11 mouse cellular contexts compared by ENCODE assay signal in genomic region chr11:30186902-30187470, GRCm38 (mm10).
A peak's percentile ranks its signal among the peaks of the same experiment; 100 is the strongest.
DNase-seq lines count a peak whose midpoint lies in the region; TF ChIP-seq lines count a peak whose summit lies in the region.
"Had no signal": no experiment of that assay in that cellular context is flagged by ENCODE, and none has a peak within 500 bp of the region (broad histone marks: within the 10 kb centered on the region; RNA-seq: fewer than 3 reads in every experiment).

No protein-coding gene starts in this region.

- H3K4me1 ChIP-seq in ES-Bruce4 (ENCODE audit: control insufficient read depth, insufficient read depth, low read length) = peaks cover 7% of the 10 kb centered on the region

- no peaks in the 10 kb centered on the region; the same call in 1 of the 2 replicates for H3K36me3 ChIP-seq in ES-Bruce4 (ENCODE audit: control insufficient read depth, insufficient read depth, low read length, poor library complexity, severe bottlenecking)
- H3K36me3 ChIP-seq: embryonic facial prominence, embryonic 12.5 days had no signal

- H3K9ac ChIP-seq in ES-Bruce4 (ENCODE audit: low read depth, poor library complexity, severe bottlenecking) = no peak overlapping the region
- H3K9ac ChIP-seq: embryonic facial prominence, embryonic 12.5 days had no signal

- no peak for TF ChIP-seq POLR2A in ES-Bruce4 (IDR thresholded peaks at IDR 0.05; ENCODE audit: insufficient read depth, low read length)

- intact Hi-C loops in gastrocnemius, adult 2 months (cut with DNase I) = no loop called here
- intact Hi-C loops in gastrocnemius, postnatal 14 days (cut with DNase I; ENCODE audit: low total_unique reads) = loop anchor here (5.0 kb wide), 1 partner anchor 215 kb away; no protein-coding TSS in a partner anchor

- H3K4me3 ChIP-seq in gastrocnemius, adult 2 months = no peak overlapping the region
- H3K4me3 ChIP-seq in ES-Bruce4 (ENCODE audit: low read depth, low read length) = no peak overlapping the region
- H3K4me3 ChIP-seq: embryonic facial prominence, embryonic 12.5 days had no signal

- 0 out of 2 replicates have a peak overlapping the region, but pooled peaks have one; percentile 24 for H3K27ac ChIP-seq in gastrocnemius, adult 2 months
- H3K27ac ChIP-seq in ES-Bruce4 (ENCODE audit: insufficient read depth, low read length) = no peak overlapping the region
- H3K27ac ChIP-seq: embryonic facial prominence, embryonic 12.5 days had no signal

- no peaks in the 10 kb centered on the region for H3K9me3 ChIP-seq in ES-Bruce4 (replicated peaks; ENCODE audit: control insufficient read depth, insufficient read depth, low read length, poor library complexity, severe bottlenecking)
- H3K9me3 ChIP-seq: embryonic facial prominence, embryonic 12.5 days had no signal

- peak; percentile 43 for DNase-seq in gastrocnemius, adult 2 months
- no peak for DNase-seq in gastrocnemius, postnatal 14 days
- peak; percentile 41 for DNase-seq in heart, postnatal 4 days
- DNase-seq in natural killer cell, adult 2 months (ENCODE audit: low spot score in 2 of 2) = peak; percentile 58 to 70
- no peak for DNase-seq in MN1 (ENCODE audit: low spot score)
- no peak for DNase-seq in kidney, adult 9 months
- DNase-seq in yolk sac, embryonic 10.5 days (ENCODE audit: low spot score) = no peak
- DNase-seq: left cerebral cortex, postnatal 4 days; right cerebral cortex, adult 18-20 months had no signal

- 0 out of 2 replicates have a peak, but pooled peaks have one; percentile 35 for TF ChIP-seq EP300 in ES-Bruce4 (IDR thresholded peaks at IDR 0.05; ENCODE audit: insufficient read depth, low read depth, low read length)

- no peaks in the 10 kb centered on the region for H3K27me3 ChIP-seq in ES-Bruce4 (ENCODE audit: control insufficient read depth, insufficient read depth, low read length, poor library complexity, severe bottlenecking)
- H3K27me3 ChIP-seq: embryonic facial prominence, embryonic 12.5 days had no signal

- no peak for TF ChIP-seq CTCF in gastrocnemius, adult 2 months (IDR thresholded peaks at IDR 0.05)
- no peak for TF ChIP-seq CTCF in ES-Bruce4 (IDR thresholded peaks at IDR 0.05; ENCODE audit: low read depth, low read length)

Comparison
In these comparisons a context has a peak if more than half of its experiments do, and no peak if none do; other contexts are left out.
1. DNase-seq: peak in gastrocnemius, adult 2 months (single experiment), heart, postnatal 4 days (single experiment) and natural killer cell, adult 2 months (2 of 2); none in gastrocnemius, postnatal 14 days (single experiment), MN1 (single experiment), kidney, adult 9 months (single experiment) and yolk sac, embryonic 10.5 days (single experiment).